Mouse (Mus musculus) mesoderm, embryonic 11.5 days (tissue): ENCODE results near the gene Atp6v0a1.

ENCODE experiments used
- DNase-seq: peaks from one replicate; pipeline ENCODE4 v3.0.0-alpha.2; 2012; ENCODE audit warnings: low read depth, low spot score

Atp6v0a1 gene

GRCm38 (mm10) chr11:101027121-101027520 is 17.9 kb downstream of the Atp6v0a1 start:
- no peak for DNase-seq

- DNase-seq, result no peak
These were observed 20.1 kb downstream of the Atp6v0a1 start for GRCm38 (mm10) chr11:101029320-101029719.

GRCm38 (mm10) chr11:101030136-101030807 is 21.0 kb downstream of the Atp6v0a1 start:
- DNase-seq, result no peak

GRCm38 (mm10) chr11:101030808-101031156 is 21.5 kb downstream of the Atp6v0a1 start:
- no peak for DNase-seq

GRCm38 (mm10) chr11:101031470-101031869 is 22.2 kb downstream of the Atp6v0a1 start:
- DNase-seq, result no peak

- no peak for DNase-seq
These were observed 24.7 kb downstream of the Atp6v0a1 start for GRCm38 (mm10) chr11:101033856-101034500.

- no peak for DNase-seq
These were observed 25.5 kb downstream of the Atp6v0a1 start for GRCm38 (mm10) chr11:101034614-101035327.

GRCm38 (mm10) chr11:101035328-101035695 is 26.1 kb downstream of the Atp6v0a1 start:
- DNase-seq, result no peak

GRCm38 (mm10) chr11:101037795-101038194 is 28.5 kb downstream of the Atp6v0a1 start:
- DNase-seq, result no peak

- no peak for DNase-seq
These were observed 36.6 kb downstream of the Atp6v0a1 start for GRCm38 (mm10) chr11:101045826-101046225.

GRCm38 (mm10) chr11:101046440-101046839 is 37.2 kb downstream of the Atp6v0a1 start:
- no peak for DNase-seq

- DNase-seq, result no peak
These were observed 38.2 kb downstream of the Atp6v0a1 start for GRCm38 (mm10) chr11:101047502-101047901.

GRCm38 (mm10) chr11:101050359-101050758 is 41.1 kb downstream of the Atp6v0a1 start:
- DNase-seq, result no peak

GRCm38 (mm10) chr11:101051051-101051493 is 41.8 kb downstream of the Atp6v0a1 start:
- no peak for DNase-seq

- DNase-seq, result no peak
These were observed 42.4 kb downstream of the Atp6v0a1 start for GRCm38 (mm10) chr11:101051617-101052016.

- no peak for DNase-seq
These were observed 43.7 kb downstream of the Atp6v0a1 start for GRCm38 (mm10) chr11:101052751-101053473.

GRCm38 (mm10) chr11:101053974-101054373 is 44.7 kb downstream of the Atp6v0a1 start:
- no peak for DNase-seq

- no peak for DNase-seq
These were observed 46.2 kb downstream of the Atp6v0a1 start for GRCm38 (mm10) chr11:101055418-101055817.

- no peak for DNase-seq
These were observed 47.6 kb downstream of the Atp6v0a1 start for GRCm38 (mm10) chr11:101056885-101057284.

GRCm38 (mm10) chr11:101057860-101058259 is 48.6 kb downstream of the Atp6v0a1 start:
- DNase-seq, result peak; percentile 81

GRCm38 (mm10) chr11:101058726-101059125 is 49.5 kb downstream of the Atp6v0a1 start:
- DNase-seq, result no peak

GRCm38 (mm10) chr11:101059473-101059872 is 50.2 kb downstream of the Atp6v0a1 start:
- DNase-seq, result no peak
